Mouse (Mus musculus) embryo, embryonic 11 days (tissue): ENCODE data around the gene Misp.

ENCODE experiments used
- DNase-seq: peaks from one replicate; pipeline ENCODE4 v3.0.0-alpha.2; 2015

Gene Misp

GRCm38 (mm10) chr10:79879527-79879926 is 58.7 kb downstream of the Misp start:
- no peak for DNase-seq
